Mouse (Mus musculus): Measurements from ENCODE around the gene St3gal2. TPM values are rescaled to one million over a fixed set of nuclear protein-coding genes. Genes with fewer than 3 reads are reported as not detected.

St3gal2 gene
- polyA plus RNA-seq (2015; fragmentation: Illumina TruSeq; extraction: RNeasy Lipid Tissue Mini Kit (QIAGEN cat#74804); ENCODE audit: insufficient read depth, low read depth, low replicate concordance) = 4.4 TPM

GRCm38 (mm10) chr8:110919341-110920031 is at the start of gene St3gal2:
Gene St3gal2 (plus strand): TSS chr8:110919922.

DNA sequence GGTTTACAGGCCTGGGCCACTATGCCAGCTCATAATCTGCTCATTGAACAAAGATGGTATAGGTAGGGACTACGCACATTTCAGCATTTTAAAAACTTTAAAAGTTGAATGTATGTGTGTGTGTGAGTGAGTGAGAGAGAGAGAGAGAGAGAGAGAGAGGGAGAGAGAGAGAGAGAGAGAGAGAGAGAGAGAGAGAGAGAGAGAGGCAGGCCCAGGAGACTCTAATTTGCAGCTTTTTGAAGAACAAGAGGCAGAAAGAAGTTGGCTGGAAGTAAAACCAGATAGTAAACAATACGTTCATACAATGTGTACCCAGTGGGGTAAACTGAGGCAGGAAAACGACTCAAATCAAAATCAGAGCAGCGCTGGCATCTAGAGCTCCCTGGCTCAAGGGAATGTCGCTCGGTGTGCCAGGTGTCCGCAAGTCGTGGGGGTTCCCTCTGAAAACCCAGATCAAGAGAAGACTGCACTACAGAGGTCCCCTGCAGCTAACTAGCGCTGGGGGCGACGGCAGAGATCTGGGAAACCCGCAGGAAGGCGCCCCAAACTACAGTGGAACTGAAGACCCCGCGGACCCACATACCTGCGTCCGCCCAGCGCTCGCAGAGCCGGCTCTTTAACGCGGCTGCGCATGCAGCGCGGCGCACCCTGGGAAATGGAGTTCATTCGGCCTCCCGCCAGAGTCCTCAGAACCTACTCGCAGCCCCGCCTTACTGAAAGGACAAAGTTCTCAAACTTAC is 17.7 kb upstream of the St3gal2 start, which contains the start of gene Fuk:
Fuk (minus strand) TSS at position 650 of the 740 bp plus-strand sequence.

DNA sequence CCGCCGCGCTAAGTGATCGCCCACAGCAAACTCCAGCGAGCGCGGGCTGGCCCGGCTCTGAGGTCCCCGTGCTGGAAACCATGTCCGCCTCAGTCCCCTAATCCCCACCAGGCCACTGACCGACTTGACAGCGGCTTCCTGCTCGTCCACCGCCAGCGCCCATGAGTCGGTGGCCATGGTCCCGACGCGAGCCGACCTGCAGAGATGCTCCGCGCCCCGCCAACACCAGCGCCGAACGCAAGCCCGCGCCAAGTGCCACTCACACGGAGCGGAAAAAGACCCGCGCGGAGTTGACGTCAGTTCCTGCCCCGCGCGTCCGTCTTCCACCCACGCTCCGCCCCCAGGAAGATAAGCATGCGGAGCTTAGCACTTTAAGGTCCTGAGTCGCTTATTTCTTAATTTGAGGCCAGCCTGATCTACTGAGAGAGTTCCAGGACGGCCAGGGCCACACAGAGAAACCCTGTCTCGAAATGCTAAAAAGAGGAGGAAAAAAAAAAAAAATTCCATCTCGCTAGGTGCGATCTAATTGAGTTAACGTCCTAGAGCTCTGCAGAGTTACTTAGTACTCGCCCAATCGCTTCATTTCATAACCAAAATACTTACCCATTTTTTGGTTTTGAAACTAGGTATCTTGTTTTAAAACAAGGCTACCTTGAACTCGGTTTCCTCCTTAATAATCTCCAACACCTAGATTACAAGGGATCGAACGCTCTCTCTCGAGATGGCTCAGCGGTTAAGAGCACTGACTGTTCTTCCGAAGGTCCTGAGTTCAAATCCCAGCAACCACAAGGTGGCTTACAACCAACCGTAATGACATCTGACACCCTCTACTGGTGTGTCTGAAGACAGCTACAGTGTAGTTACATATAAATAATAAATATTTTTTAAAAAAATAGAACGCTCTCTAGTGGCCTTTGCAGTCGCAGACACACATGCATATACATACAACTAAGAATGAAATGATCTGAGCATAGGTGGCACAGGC is 78.1 kb downstream of the St3gal2 start, which contains the start of gene Ddx19a:
Ddx19a (minus strand) TSS at position 254 of the 985 bp plus-strand sequence.

Other genes starting within 250 kb of the St3gal2 start
- gene Mtss1l, start 198.4 kb upstream of the St3gal2 start, polyA plus RNA-seq (2015; fragmentation: Illumina TruSeq; extraction: RNeasy Lipid Tissue Mini Kit (QIAGEN cat#74804); ENCODE audit: insufficient read depth, low read depth, low replicate concordance) = 3.7 TPM
- 5.1 TPM for gene Il34, start 114.0 kb upstream of the St3gal2 start, polyA plus RNA-seq (2015; fragmentation: Illumina TruSeq; extraction: RNeasy Lipid Tissue Mini Kit (QIAGEN cat#74804); ENCODE audit: insufficient read depth, low read depth, low replicate concordance)
- gene Cog4, start 73.3 kb upstream of the St3gal2 start, polyA plus RNA-seq (2015; fragmentation: Illumina TruSeq; extraction: RNeasy Lipid Tissue Mini Kit (QIAGEN cat#74804); ENCODE audit: insufficient read depth, low read depth, low replicate concordance) = 9.6 TPM
- 10.7 TPM for gene Sf3b3, start 73.1 kb upstream of the St3gal2 start, polyA plus RNA-seq (2015; fragmentation: Illumina TruSeq; extraction: RNeasy Lipid Tissue Mini Kit (QIAGEN cat#74804); ENCODE audit: insufficient read depth, low read depth, low replicate concordance)
- 4.9 TPM for gene Fuk, start 17.4 kb upstream of the St3gal2 start, polyA plus RNA-seq (2015; fragmentation: Illumina TruSeq; extraction: RNeasy Lipid Tissue Mini Kit (QIAGEN cat#74804); ENCODE audit: insufficient read depth, low read depth, low replicate concordance)
- 6.0 TPM for gene Ddx19a, start 77.9 kb downstream of the St3gal2 start, polyA plus RNA-seq (2015; fragmentation: Illumina TruSeq; extraction: RNeasy Lipid Tissue Mini Kit (QIAGEN cat#74804); ENCODE audit: insufficient read depth, low read depth, low replicate concordance)
- gene Ddx19b, start 111.8 kb downstream of the St3gal2 start, polyA plus RNA-seq (2015; fragmentation: Illumina TruSeq; extraction: RNeasy Lipid Tissue Mini Kit (QIAGEN cat#74804); ENCODE audit: insufficient read depth, low read depth, low replicate concordance) = 1.4 TPM
- 9.4 TPM for gene Aars, start 113.2 kb downstream of the St3gal2 start, polyA plus RNA-seq (2015; fragmentation: Illumina TruSeq; extraction: RNeasy Lipid Tissue Mini Kit (QIAGEN cat#74804); ENCODE audit: insufficient read depth, low read depth, low replicate concordance)
- not detected for gene Exosc6, start 136.4 kb downstream of the St3gal2 start, polyA plus RNA-seq (2015; fragmentation: Illumina TruSeq; extraction: RNeasy Lipid Tissue Mini Kit (QIAGEN cat#74804); ENCODE audit: insufficient read depth, low read depth, low replicate concordance)
- not detected for gene Clec18a, start 172.5 kb downstream of the St3gal2 start, polyA plus RNA-seq (2015; fragmentation: Illumina TruSeq; extraction: RNeasy Lipid Tissue Mini Kit (QIAGEN cat#74804); ENCODE audit: insufficient read depth, low read depth, low replicate concordance)
- gene Pdpr, start 174.7 kb downstream of the St3gal2 start, polyA plus RNA-seq (2015; fragmentation: Illumina TruSeq; extraction: RNeasy Lipid Tissue Mini Kit (QIAGEN cat#74804); ENCODE audit: insufficient read depth, low read depth, low replicate concordance) = 1.3 TPM

Measured in pancreas, adult 10 weeks (tissue).